Mouse (Mus musculus) left cerebral cortex, adult 9 months (tissue): ENCODE measurements around the gene Cldnd2.

ENCODE experiments used
- DNase-seq, 2 experiments: peaks; one replicate each; pipeline ENCODE4 v3.0.0; 2022; ENCODE audit warnings: low spot score in 2 of 2

Cldnd2 gene

GRCm38 (mm10) chr7:43490861-43491260, 50.3 kb downstream of the Cldnd2 start:
- DNase-seq, result no peak
